Mouse (Mus musculus) intestine, postnatal 0 days (tissue): ENCODE results near the gene Slc10a7. TPM values are rescaled to one million over a fixed set of nuclear protein-coding genes. Genes with fewer than 3 reads are reported as not detected.

Experiments used
- ATAC-seq: fragments of 200-750 bp; cut with Nextera tagmentation; 2 replicates; pipeline ENCODE4 v1.8.0; 2017; ENCODE audit warnings: mild to moderate bottlenecking, moderate TSS enrichment, moderate library complexity
- H3K27ac ChIP-seq: fragments of 300-500 bp; sonication (generic); 2 replicates; pipeline ENCODE4 v1.5.1; 2014; ENCODE audit warnings: mild to moderate bottlenecking, low read depth, low read length, moderate library complexity
- H3K27me3 ChIP-seq: fragments of 300-500 bp; sonication (generic); replicated peaks from 2 replicates; pipeline ENCODE4 v1.6.1; 2014; ENCODE audit warnings: low read length, mixed read lengths; ENCODE audit not compliant: control insufficient read depth, insufficient read depth
- H3K36me3 ChIP-seq: fragments of 300-500 bp; sonication (generic); 2 replicates; pipeline ENCODE4 v1.6.1; 2014; ENCODE audit warnings: mild to moderate bottlenecking, moderate library complexity; ENCODE audit not compliant: control insufficient read depth, insufficient read depth
- H3K4me1 ChIP-seq: fragments of 300-500 bp; sonication (generic); replicated peaks from 2 replicates; pipeline ENCODE4 v1.6.1; 2014; ENCODE audit warnings: antibody characterized with exemption, low read length, mixed read lengths; ENCODE audit not compliant: control insufficient read depth, insufficient read depth
- H3K4me2 ChIP-seq: fragments of 300-500 bp; sonication (generic); replicated peaks from 2 replicates; pipeline ENCODE4 v1.6.1; 2014; ENCODE audit warnings: low read depth, mild to moderate bottlenecking, moderate library complexity
- H3K4me3 ChIP-seq: fragments of 300-500 bp; sonication (generic); 2 replicates; pipeline ENCODE4 v1.5.1; 2014; ENCODE audit warnings: low read depth, low read length
- H3K9ac ChIP-seq: fragments of 300-500 bp; sonication (generic); 2 replicates; pipeline ENCODE4 v1.6.1; 2014; ENCODE audit warnings: mild to moderate bottlenecking, low read depth, low read length
- H3K9me3 ChIP-seq: fragments of 300-500 bp; sonication (generic); 2 replicates; pipeline ENCODE4 v1.6.1; 2016; ENCODE audit warnings: mixed run types; ENCODE audit not compliant: control insufficient read depth
- CTCF ChIP-seq: sonication (generic); IDR thresholded peaks from 2 replicates; pipeline ENCODE4 v1.5.1; 2016; ENCODE audit warnings: low read depth, mild to moderate bottlenecking, control low read depth, antibody characterized with exemption, moderate library complexity
- WGBS: fragments of 180-500 bp; shearing (Covaris S2); extraction: QIAGEN DNeasy Blood & Tissue Kit; methylation state at CpG from one replicate; pipeline ENCODE4 v1.1.7; 2014; 5-methylcytosine and 5-hydroxymethylcytosine counted together
- polyA plus RNA-seq: library from polyadenylated mRNA; unstranded; fragments of >200 nt; fragmentation: Nextera tagmentation; extraction: Ambion mirVana; gene quantifications from 2 replicates; pipeline ENCODE4 v1.2.1, GENCODE M21; 2015

The Slc10a7 gene
- polyA plus RNA-seq, 1 experiment from 2014 or later: 7.4 TPM

DNA sequence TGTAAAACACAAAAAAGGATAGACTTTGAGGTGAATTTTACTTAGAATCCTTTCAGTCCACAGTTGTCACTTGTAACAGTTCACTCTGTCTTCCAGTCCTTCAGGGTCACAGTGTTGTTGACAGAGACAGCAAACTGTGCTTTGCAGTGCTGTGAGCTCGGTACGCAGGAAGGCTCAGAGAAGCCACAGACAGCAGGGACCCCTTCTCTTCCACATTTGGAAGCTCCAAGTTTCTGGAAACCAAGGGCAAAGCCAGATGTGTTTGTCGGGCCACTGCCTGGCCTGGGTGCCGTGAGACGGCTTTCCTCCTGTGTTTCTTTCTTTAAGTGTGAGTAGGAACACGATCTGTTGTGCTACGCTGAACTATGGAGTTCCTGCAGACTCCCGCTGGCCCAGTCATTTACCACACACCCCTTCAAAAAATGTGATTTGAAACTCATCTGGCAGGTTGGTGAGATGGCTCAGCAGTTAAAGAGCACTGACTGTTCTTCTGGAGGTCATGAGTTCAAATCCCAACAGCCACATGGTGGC is 126.2 kb downstream of the Slc10a7 start:
- WGBS: 80% methylated on average over 8 of the region's 8 CpGs
- TF ChIP-seq CTCF: no peak
- no peak overlapping the region for H3K4me2 ChIP-seq
- no peaks in the 10 kb centered on the region for H3K4me1 ChIP-seq
- H3K4me3 ChIP-seq: no peak overlapping the region
- no peaks in the 10 kb centered on the region for H3K36me3 ChIP-seq
- H3K27ac ChIP-seq: no peak overlapping the region
- no peaks in the 10 kb centered on the region for H3K9me3 ChIP-seq
- H3K9ac ChIP-seq: no peak overlapping the region
- ATAC-seq: no peak
- no peaks in the 10 kb centered on the region for H3K27me3 ChIP-seq

GRCm38 (mm10) chr8:78641919-78642318 is 132.8 kb downstream of the Slc10a7 start:
- WGBS: 87% methylated on average over 9 of the region's 9 CpGs
- H3K27ac ChIP-seq: no peak overlapping the region
- TF ChIP-seq CTCF: no peak
- no peaks in the 10 kb centered on the region for H3K36me3 ChIP-seq
- no peak overlapping the region for H3K9ac ChIP-seq
- ATAC-seq: no peak
- no peaks in the 10 kb centered on the region for H3K9me3 ChIP-seq
- H3K27me3 ChIP-seq: no peaks in the 10 kb centered on the region
- no peak overlapping the region for H3K4me2 ChIP-seq
- H3K4me3 ChIP-seq: no peak overlapping the region
- no peaks in the 10 kb centered on the region for H3K4me1 ChIP-seq

DNA sequence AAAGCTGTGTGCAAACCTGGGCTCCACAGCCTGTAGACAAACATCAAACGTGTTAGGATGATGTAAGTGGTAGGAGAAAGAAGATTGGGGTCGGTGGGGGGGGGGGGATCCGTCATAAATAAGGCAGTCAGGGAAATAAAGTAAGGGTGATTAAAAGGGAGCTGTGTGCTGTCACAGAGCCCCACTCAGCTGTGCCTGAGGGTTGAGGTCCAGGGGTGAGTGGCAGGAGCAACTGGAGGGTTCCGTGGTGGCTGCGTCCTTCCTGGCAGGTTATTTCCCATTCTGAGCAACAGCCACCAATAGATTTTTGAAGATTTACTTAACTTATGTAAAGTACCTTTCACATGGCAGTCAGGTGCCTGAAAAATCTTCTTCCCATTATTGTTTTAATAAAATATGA is 133.2 kb downstream of the Slc10a7 start:
- 75% methylated on average over 5 of the region's 5 CpGs for WGBS
- H3K27me3 ChIP-seq: no peaks in the 10 kb centered on the region

DNA sequence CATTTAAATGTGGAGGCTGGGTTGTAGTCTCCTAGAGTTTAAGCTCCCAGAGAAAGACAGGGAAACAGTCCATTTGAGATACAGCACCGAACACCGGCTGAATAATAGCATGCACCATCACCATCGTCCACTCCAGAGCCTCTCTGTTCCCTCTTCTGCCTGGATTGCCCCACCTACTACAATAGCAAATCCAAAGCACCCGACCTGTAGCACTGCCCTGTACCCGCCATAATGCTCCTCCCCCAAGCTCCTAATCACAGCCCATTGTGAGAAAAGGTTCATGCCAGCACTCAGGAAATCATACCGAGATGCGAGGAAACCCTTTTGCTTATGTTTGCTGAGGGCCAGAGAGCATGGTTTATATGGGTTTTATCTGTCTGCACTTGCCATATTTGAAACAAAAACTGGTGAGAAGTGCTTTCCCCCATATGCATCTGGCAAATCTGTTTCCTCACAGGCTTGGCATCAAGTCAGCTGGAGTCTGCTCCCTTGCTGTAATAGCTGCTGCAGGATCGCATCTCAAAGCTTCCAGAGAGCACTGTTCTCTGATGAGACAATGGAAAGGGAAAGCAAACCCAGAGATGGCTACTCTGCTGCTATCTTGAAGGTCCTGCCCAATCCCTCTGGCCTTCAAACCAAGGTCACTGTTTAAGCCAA is 138.0 kb downstream of the Slc10a7 start:
- no peak for TF ChIP-seq CTCF

More for the DNA sequence above, 133.2 kb downstream of the Slc10a7 start:
- no peak overlapping the region for H3K27ac ChIP-seq
- no peak for ATAC-seq
- H3K4me1 ChIP-seq: no peaks in the 10 kb centered on the region
- H3K4me2 ChIP-seq: no peak overlapping the region
- H3K4me3 ChIP-seq: no peak overlapping the region
- no peak for TF ChIP-seq CTCF
- no peak overlapping the region for H3K9ac ChIP-seq
- H3K9me3 ChIP-seq: no peaks in the 10 kb centered on the region
- no peaks in the 10 kb centered on the region for H3K36me3 ChIP-seq

GRCm38 (mm10) chr8:78647846-78648245 is 138.7 kb downstream of the Slc10a7 start:
- 54% methylated on average over 4 of the region's 4 CpGs for WGBS
- no peak for TF ChIP-seq CTCF
- no peak for ATAC-seq

More for the DNA sequence above, 138.0 kb downstream of the Slc10a7 start:
- no peaks in the 10 kb centered on the region for H3K27me3 ChIP-seq
- WGBS: 43% methylated on average over 8 of the region's 8 CpGs
- H3K4me3 ChIP-seq: no peak overlapping the region
- no peaks in the 10 kb centered on the region for H3K4me1 ChIP-seq
- no peaks in the 10 kb centered on the region for H3K36me3 ChIP-seq
- ATAC-seq: no peak
- no peak overlapping the region for H3K27ac ChIP-seq
- H3K9ac ChIP-seq: no peak overlapping the region
- H3K9me3 ChIP-seq: no peaks in the 10 kb centered on the region
- H3K4me2 ChIP-seq: no peak overlapping the region

DNA sequence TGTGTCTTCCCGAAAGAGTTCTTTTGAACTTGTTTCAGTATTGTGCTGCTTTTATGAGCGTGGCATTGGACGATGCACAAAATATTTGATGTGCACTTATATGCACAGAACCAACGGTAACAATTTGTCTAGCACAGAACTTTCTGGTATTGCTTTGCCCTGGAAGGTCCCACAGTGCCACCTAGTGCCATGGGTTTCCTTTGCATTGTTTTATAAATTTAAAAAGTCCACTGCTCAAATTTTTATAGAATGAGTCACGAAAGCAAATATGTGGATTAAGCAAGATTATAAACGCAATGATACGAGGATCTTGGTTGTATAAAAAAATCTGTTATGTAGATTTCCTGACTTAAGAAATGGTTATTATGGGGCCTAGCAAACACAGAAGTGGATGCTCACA is 139.8 kb downstream of the Slc10a7 start:
- H3K27ac ChIP-seq: no peak overlapping the region
- peak; percentile 91 for TF ChIP-seq CTCF
- no peaks in the 10 kb centered on the region; the same call in 1 of the 2 replicates for H3K4me1 ChIP-seq
- H3K4me2 ChIP-seq: no peak overlapping the region
- no peak overlapping the region for H3K4me3 ChIP-seq
- H3K9ac ChIP-seq: no peak overlapping the region
- no peaks in the 10 kb centered on the region for H3K27me3 ChIP-seq
- H3K36me3 ChIP-seq: no peaks in the 10 kb centered on the region
- 21% methylated on average over 7 of the region's 7 CpGs for WGBS
- no peaks in the 10 kb centered on the region for H3K9me3 ChIP-seq
- ATAC-seq: no peak

More at GRCm38 (mm10) chr8:78647846-78648245, 138.7 kb downstream of the Slc10a7 start:
- no peak overlapping the region for H3K4me3 ChIP-seq
- no peak overlapping the region for H3K9ac ChIP-seq
- no peaks in the 10 kb centered on the region for H3K27me3 ChIP-seq
- H3K9me3 ChIP-seq: no peaks in the 10 kb centered on the region
- H3K4me1 ChIP-seq: no peaks in the 10 kb centered on the region; the same call in 1 of the 2 replicates
- no peak overlapping the region for H3K4me2 ChIP-seq
- H3K36me3 ChIP-seq: no peaks in the 10 kb centered on the region
- H3K27ac ChIP-seq: no peak overlapping the region
